Mouse (Mus musculus): ENCODE data around the gene Fabp2. TPM values are rescaled to one million over a fixed set of nuclear protein-coding genes. Genes with fewer than 3 reads are reported as not detected.

Gene Fabp2
- polyA plus RNA-seq, 1 experiment from 2014 or later = 15,973 TPM

DNA sequence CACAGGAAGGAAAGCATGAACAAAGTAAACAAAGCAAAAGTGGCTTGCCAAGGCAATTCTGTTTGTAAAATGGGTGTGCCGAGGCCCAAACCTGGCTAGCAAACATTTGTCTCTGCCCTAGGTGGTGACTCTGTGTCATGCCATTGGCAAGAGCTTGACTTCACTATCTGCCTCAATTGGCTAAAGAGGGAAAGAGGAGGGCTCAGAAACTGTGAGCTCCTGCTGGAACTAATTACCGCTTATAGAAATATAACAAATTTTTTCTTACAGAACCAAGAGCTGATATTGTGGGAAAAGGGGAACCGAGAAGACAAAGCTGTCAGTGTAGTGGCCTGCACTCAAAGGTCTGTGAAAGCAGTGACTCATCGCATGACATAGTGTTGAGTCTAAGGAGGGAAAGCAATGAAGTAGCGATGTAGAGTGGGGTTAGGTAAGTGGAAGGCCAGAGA is 6.5 kb upstream of the Fabp2 start:
- no peak for TF ChIP-seq CTCF (IDR thresholded peaks at IDR 0.05; ENCODE audit: low read depth)
- H3K36me3 ChIP-seq (ENCODE audit: control insufficient read depth, insufficient read depth) = no peaks in the 10 kb centered on the region
- WGBS = 36% methylated on average over 5 of the region's 5 CpGs
- 0 out of 2 replicates have a peak, but pooled peaks cover 7% of the 10 kb centered on the region for H3K4me1 ChIP-seq (replicated peaks; ENCODE audit: control insufficient read depth, insufficient read depth, low read length)
- no peak overlapping the region for H3K9ac ChIP-seq (ENCODE audit: low read depth, low read length)
- peak overlapping the region; percentile 71 for H3K27ac ChIP-seq (ENCODE audit: low read depth, low read length)
- no peaks in the 10 kb centered on the region for H3K9me3 ChIP-seq (ENCODE audit: control insufficient read depth)
- no peak overlapping the region for H3K4me3 ChIP-seq (ENCODE audit: low read depth, low read length)
- no peak overlapping the region for H3K4me2 ChIP-seq (replicated peaks; ENCODE audit: low read depth)
- H3K27me3 ChIP-seq (replicated peaks; ENCODE audit: control insufficient read depth, insufficient read depth, low read length) = no peaks in the 10 kb centered on the region
- ATAC-seq = peak; percentile 72

DNA sequence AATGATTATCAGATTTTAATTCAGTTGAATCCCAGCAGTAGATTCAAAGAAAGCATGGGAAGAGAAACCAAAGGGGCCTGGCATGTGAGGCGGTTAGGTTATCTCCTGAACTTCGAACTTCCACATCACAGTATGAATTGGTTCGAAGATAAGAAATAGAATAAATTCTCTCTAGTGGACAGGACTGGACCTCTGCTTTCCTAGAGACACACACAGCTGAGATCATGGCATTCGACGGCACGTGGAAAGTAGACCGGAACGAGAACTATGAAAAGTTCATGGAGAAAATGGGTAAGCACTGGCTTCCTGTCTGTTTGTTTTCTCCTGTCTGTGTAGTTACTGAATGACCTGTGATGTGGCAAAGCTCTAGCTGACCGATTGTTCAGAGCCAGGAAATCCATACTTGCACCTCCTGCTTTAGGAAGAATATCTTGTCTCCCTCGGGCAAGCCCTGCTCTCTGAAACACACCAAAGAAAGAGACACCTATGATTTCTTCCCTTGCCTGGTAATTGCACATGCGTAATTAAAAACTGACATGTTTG is 388 bp downstream of the Fabp2 start:
- peak overlapping the region; percentile 72 for H3K27ac ChIP-seq (ENCODE audit: low read depth, low read length)
- H3K9me3 ChIP-seq (ENCODE audit: control insufficient read depth) = no peaks in the 10 kb centered on the region
- peak overlapping the region; percentile 49 for H3K9ac ChIP-seq (ENCODE audit: low read depth, low read length)
- peak overlapping the region; percentile 52; the same call in 1 of the 2 replicates for H3K4me2 ChIP-seq (replicated peaks; ENCODE audit: low read depth)
- WGBS = 36% methylated on average over 11 of the region's 11 CpGs
- peak; percentile 81 for ATAC-seq
- TF ChIP-seq CTCF (IDR thresholded peaks at IDR 0.05; ENCODE audit: low read depth) = no peak
- peak overlapping the region; percentile 41 for H3K4me3 ChIP-seq (ENCODE audit: low read depth, low read length)
- no peaks in the 10 kb centered on the region for H3K4me1 ChIP-seq (replicated peaks; ENCODE audit: control insufficient read depth, insufficient read depth, low read length)
- no peaks in the 10 kb centered on the region for H3K36me3 ChIP-seq (ENCODE audit: control insufficient read depth, insufficient read depth)
- no peaks in the 10 kb centered on the region for H3K27me3 ChIP-seq (replicated peaks; ENCODE audit: control insufficient read depth, insufficient read depth, low read length)

GRCm38 (mm10) chr3:122898254-122898653 is 3.4 kb downstream of the Fabp2 start:
- 37% methylated on average over 6 of the region's 6 CpGs for WGBS
- ATAC-seq = peak; percentile 66
- Histone ChIP-seq H3K4me2 (replicated peaks; ENCODE audit: low read depth) (peak overlapping the region; percentile 21; the same call in 1 of the 2 replicates), H3K9ac (ENCODE audit: low read depth, low read length) (no peak overlapping the region), H3K27me3 (replicated peaks; ENCODE audit: control insufficient read depth, insufficient read depth, low read length) (no peaks in the 10 kb centered on the region), H3K4me1 (replicated peaks; ENCODE audit: control insufficient read depth, insufficient read depth, low read length) (no peaks in the 10 kb centered on the region), H3K36me3 (ENCODE audit: control insufficient read depth, insufficient read depth) (no peaks in the 10 kb centered on the region), H3K9me3 (ENCODE audit: control insufficient read depth) (no peaks in the 10 kb centered on the region), H3K27ac (ENCODE audit: low read depth, low read length) (0 out of 2 replicates have a peak overlapping the region, but pooled peaks have one; percentile 1), H3K4me3 (ENCODE audit: low read depth, low read length) (no peak overlapping the region)
- no peak for TF ChIP-seq CTCF (IDR thresholded peaks at IDR 0.05; ENCODE audit: low read depth)

DNA sequence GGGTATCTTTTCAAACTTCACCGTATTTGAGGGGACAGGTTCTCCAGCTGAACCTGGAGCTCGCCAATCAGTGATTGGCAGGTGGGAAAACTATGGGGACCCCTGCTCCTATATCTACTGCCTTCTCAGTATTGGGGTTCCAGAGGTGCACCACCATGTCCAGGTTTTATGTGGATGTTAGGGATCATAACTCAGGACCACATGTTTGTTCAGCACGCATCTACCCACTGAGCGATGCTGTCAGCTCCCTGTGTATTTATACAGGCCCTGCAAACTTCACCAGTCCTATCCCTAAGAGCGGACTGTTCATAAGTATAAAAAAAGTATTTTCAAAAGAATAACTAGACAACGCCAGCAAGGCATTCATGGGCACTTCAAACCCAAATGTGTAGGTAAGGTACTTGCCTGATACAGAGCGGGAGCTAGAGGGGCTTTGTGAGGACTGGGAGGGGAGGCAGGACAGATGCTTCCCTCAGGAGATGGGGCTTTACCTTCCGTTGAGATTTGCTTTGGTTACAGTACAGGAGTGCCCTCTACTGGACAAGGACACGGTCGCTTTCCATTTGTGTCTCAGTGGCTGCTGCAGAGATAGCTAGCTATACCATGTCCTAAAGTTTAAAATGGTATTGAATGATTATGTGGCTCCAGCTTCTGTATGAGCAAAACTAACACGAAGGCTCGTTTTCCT is 9.0 kb downstream of the Fabp2 start:
- TF ChIP-seq CTCF (IDR thresholded peaks at IDR 0.05; ENCODE audit: low read depth) = peak; percentile 98
- no peak for ATAC-seq
- 39% methylated on average over 12 of the region's 12 CpGs for WGBS

GRCm38 (mm10) chr3:122907841-122908240 is 13.0 kb downstream of the Fabp2 start:
- Histone ChIP-seq H3K27ac (ENCODE audit: low read depth, low read length) (no peak overlapping the region), H3K27me3 (replicated peaks; ENCODE audit: control insufficient read depth, insufficient read depth, low read length) (no peaks in the 10 kb centered on the region), H3K9ac (ENCODE audit: low read depth, low read length) (no peak overlapping the region), H3K4me1 (replicated peaks; ENCODE audit: control insufficient read depth, insufficient read depth, low read length) (no peaks in the 10 kb centered on the region), H3K4me2 (replicated peaks; ENCODE audit: low read depth) (no peak overlapping the region), H3K4me3 (ENCODE audit: low read depth, low read length) (no peak overlapping the region), H3K9me3 (ENCODE audit: control insufficient read depth) (no peaks in the 10 kb centered on the region), H3K36me3 (ENCODE audit: control insufficient read depth, insufficient read depth) (no peaks in the 10 kb centered on the region)
- 87% methylated on average over 2 of the region's 2 CpGs for WGBS
- ATAC-seq = no peak
- no peak for TF ChIP-seq CTCF (IDR thresholded peaks at IDR 0.05; ENCODE audit: low read depth)

More for the DNA sequence above, 9.0 kb downstream of the Fabp2 start:
- H3K9ac ChIP-seq (ENCODE audit: low read depth, low read length) = no peak overlapping the region
- no peaks in the 10 kb centered on the region for H3K9me3 ChIP-seq (ENCODE audit: control insufficient read depth)
- no peaks in the 10 kb centered on the region for H3K4me1 ChIP-seq (replicated peaks; ENCODE audit: control insufficient read depth, insufficient read depth, low read length)
- H3K4me3 ChIP-seq (ENCODE audit: low read depth, low read length) = no peak overlapping the region
- H3K27me3 ChIP-seq (replicated peaks; ENCODE audit: control insufficient read depth, insufficient read depth, low read length) = no peaks in the 10 kb centered on the region
- no peaks in the 10 kb centered on the region for H3K36me3 ChIP-seq (ENCODE audit: control insufficient read depth, insufficient read depth)
- H3K4me2 ChIP-seq (replicated peaks; ENCODE audit: low read depth) = no peak overlapping the region
- H3K27ac ChIP-seq (ENCODE audit: low read depth, low read length) = no peak overlapping the region

- Histone ChIP-seq H3K9me3 (ENCODE audit: control insufficient read depth) (no peaks in the 10 kb centered on the region), H3K4me3 (ENCODE audit: low read depth, low read length) (no peak overlapping the region), H3K4me2 (replicated peaks; ENCODE audit: low read depth) (no peak overlapping the region), H3K36me3 (ENCODE audit: control insufficient read depth, insufficient read depth) (no peaks in the 10 kb centered on the region), H3K4me1 (replicated peaks; ENCODE audit: control insufficient read depth, insufficient read depth, low read length) (no peaks in the 10 kb centered on the region), H3K27ac (ENCODE audit: low read depth, low read length) (no peak overlapping the region), H3K27me3 (replicated peaks; ENCODE audit: control insufficient read depth, insufficient read depth, low read length) (no peaks in the 10 kb centered on the region), H3K9ac (ENCODE audit: low read depth, low read length) (no peak overlapping the region)
- 85% methylated on average over 5 of the region's 5 CpGs for WGBS
- ATAC-seq = no peak
- no peak for TF ChIP-seq CTCF (IDR thresholded peaks at IDR 0.05; ENCODE audit: low read depth)
These were observed 20.6 kb downstream of the Fabp2 start for GRCm38 (mm10) chr3:122915493-122915892.

All from intestine, postnatal 0 days (tissue).